Mouse (Mus musculus): ENCODE data around the gene Nsun4. TPM values are rescaled to one million over a fixed set of nuclear protein-coding genes. Genes with fewer than 3 reads are reported as not detected.

The Nsun4 gene
- polyA plus RNA-seq, 2 experiments: 4.4 to 7.0 TPM

GRCm38 (mm10) chr4:115995376-115995730 is 58.3 kb downstream of the Nsun4 start:
- H3K9me3 ChIP-seq (ENCODE audit: control insufficient read depth, low read length): no peaks in the 10 kb centered on the region
- H3K4me3 ChIP-seq (ENCODE audit: insufficient read depth in 1 of 2, low read depth in 2 of 2, low read length in 2 of 2): no peak overlapping the region
- no peak overlapping the region for H3K9ac ChIP-seq (replicated peaks)
- H3K27ac ChIP-seq: no peak overlapping the region
- 51% methylated on average over 2 of the region's 2 CpGs for WGBS (ENCODE audit: insufficient replicate concordance)
- no peaks in the 10 kb centered on the region for H3K27me3 ChIP-seq (ENCODE audit: control insufficient read depth, insufficient read depth, low read length)
- no peaks in the 10 kb centered on the region; a peak in 1 of 4 replicates for H3K4me1 ChIP-seq (replicated peaks; ENCODE audit: control insufficient read depth in 2 of 2, insufficient read depth in 2 of 2, low read length in 1 of 2)
- DNase-seq (ENCODE audit: low read depth in 3 of 3, low spot score in 3 of 3) (no peak), ATAC-seq (ENCODE audit: insufficient read depth) (no peak)
- H3K36me3 ChIP-seq (replicated peaks; ENCODE audit: control insufficient read depth, insufficient read depth, low read depth): no peaks in the 10 kb centered on the region
- no peak overlapping the region for H3K4me2 ChIP-seq (ENCODE audit: low read depth)
- TF ChIP-seq CTCF (IDR thresholded peaks at IDR 0.05; ENCODE audit: low read depth) (no peak), EP300 (IDR thresholded peaks at IDR 0.05; ENCODE audit: low read depth) (no peak)

DNA sequence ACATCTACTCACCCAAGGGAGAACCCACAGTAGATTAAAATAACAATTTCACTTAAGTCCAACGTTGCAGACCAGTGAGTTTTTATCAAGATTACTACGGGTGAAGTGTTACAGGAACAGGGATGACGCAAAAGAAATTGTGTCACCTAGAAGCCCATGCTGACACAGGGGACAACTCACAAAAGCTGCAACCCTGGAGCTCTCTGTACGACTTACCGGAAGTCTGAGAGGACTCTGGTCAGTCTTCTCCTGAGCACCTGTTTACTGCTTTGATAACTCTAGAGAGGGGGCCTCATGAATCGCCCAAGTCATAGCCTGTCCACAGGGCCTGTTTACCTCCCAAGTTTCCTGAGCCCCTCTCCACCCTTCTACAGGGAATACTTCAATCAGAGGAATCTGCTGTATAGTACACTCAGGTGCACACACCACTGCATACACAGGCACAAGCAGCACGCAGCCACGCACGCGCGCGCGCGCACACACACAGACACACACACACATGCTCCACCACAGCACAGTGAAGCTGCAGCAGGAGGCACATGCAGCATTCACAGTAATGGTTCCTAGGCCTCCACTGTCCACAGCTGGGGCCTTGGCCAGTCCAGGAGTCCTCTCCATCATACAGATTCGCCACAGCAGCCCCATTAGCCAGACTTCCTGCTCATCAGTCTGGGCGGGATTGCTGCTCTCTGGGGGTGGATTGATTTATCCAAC is 58.9 kb downstream of the Nsun4 start:
- Histone ChIP-seq H3K9me3 (ENCODE audit: control insufficient read depth, low read length) (no peaks in the 10 kb centered on the region), H3K9ac (replicated peaks) (no peak overlapping the region), H3K4me2 (ENCODE audit: low read depth) (no peak overlapping the region), H3K36me3 (replicated peaks; ENCODE audit: control insufficient read depth, insufficient read depth, low read depth) (no peaks in the 10 kb centered on the region), H3K27ac (no peak overlapping the region), H3K27me3 (ENCODE audit: control insufficient read depth, insufficient read depth, low read length) (no peaks in the 10 kb centered on the region), H3K4me1 (replicated peaks; ENCODE audit: control insufficient read depth in 2 of 2, insufficient read depth in 2 of 2, low read length in 1 of 2) (no peaks in the 10 kb centered on the region), H3K4me3 (ENCODE audit: insufficient read depth in 1 of 2, low read depth in 2 of 2, low read length in 2 of 2) (no peak overlapping the region)
- TF ChIP-seq EP300 (IDR thresholded peaks at IDR 0.05; ENCODE audit: low read depth) (no peak), CTCF (IDR thresholded peaks at IDR 0.05; ENCODE audit: low read depth) (no peak)
- no peak for DNase-seq (ENCODE audit: low read depth in 3 of 3, low spot score in 3 of 3)
- WGBS (ENCODE audit: insufficient replicate concordance): 73% methylated on average over 16 of the region's 16 CpGs
- ATAC-seq (ENCODE audit: insufficient read depth): no peak

DNA sequence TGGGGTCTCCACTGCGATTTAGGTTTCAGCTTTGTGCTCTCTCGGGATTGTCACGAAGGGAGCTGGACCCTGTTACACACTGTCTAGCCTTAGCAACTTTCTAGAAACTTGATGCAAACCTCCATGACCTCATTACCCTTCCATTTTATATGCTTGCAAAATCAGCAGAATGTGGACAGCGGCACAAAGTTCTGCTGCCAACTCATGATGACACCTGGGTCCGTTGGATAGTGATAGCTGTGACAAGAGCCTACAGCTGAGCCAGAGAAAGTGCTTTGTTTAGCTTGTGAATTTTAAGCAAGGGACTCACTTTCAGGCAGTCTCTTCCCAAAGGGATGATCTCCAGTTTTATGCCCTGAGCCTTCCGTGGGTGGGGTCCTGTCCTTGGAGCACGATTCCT is 64.3 kb downstream of the Nsun4 start:
- Histone ChIP-seq H3K4me1 (replicated peaks; ENCODE audit: control insufficient read depth in 2 of 2, insufficient read depth in 2 of 2, low read length in 1 of 2) (peaks cover 0 to 3% of the 10 kb centered on the region in 2 experiments; a peak in 2 of 4 replicates), H3K27me3 (ENCODE audit: control insufficient read depth, insufficient read depth, low read length) (no peaks in the 10 kb centered on the region), H3K4me3 (ENCODE audit: insufficient read depth in 1 of 2, low read depth in 2 of 2, low read length in 2 of 2) (no peak overlapping the region), H3K9me3 (ENCODE audit: control insufficient read depth, low read length) (no peaks in the 10 kb centered on the region), H3K27ac (no peak overlapping the region), H3K36me3 (replicated peaks; ENCODE audit: control insufficient read depth, insufficient read depth, low read depth) (no peaks in the 10 kb centered on the region), H3K9ac (replicated peaks) (no peak overlapping the region), H3K4me2 (ENCODE audit: low read depth) (no peak overlapping the region)
- WGBS (ENCODE audit: insufficient replicate concordance): 62% methylated on average over 7 of the region's 7 CpGs
- no peak for TF ChIP-seq CTCF (IDR thresholded peaks at IDR 0.05; ENCODE audit: low read depth)
- no peak for TF ChIP-seq EP300 (IDR thresholded peaks at IDR 0.05; ENCODE audit: low read depth)
- DNase-seq (ENCODE audit: low read depth in 3 of 3, low spot score in 3 of 3): no peak
- no peak for ATAC-seq (ENCODE audit: insufficient read depth)

GRCm38 (mm10) chr4:115987858-115988530 is 65.7 kb downstream of the Nsun4 start:
- DNase-seq (ENCODE audit: low read depth in 3 of 3, low spot score in 3 of 3) (no peak), ATAC-seq (ENCODE audit: insufficient read depth) (no peak)
- no peaks in the 10 kb centered on the region for H3K36me3 ChIP-seq (replicated peaks; ENCODE audit: control insufficient read depth, insufficient read depth, low read depth)
- TF ChIP-seq CTCF (IDR thresholded peaks at IDR 0.05; ENCODE audit: low read depth): no peak
- no peak for TF ChIP-seq EP300 (IDR thresholded peaks at IDR 0.05; ENCODE audit: low read depth)
- H3K27me3 ChIP-seq (ENCODE audit: control insufficient read depth, insufficient read depth, low read length): no peaks in the 10 kb centered on the region
- H3K4me2 ChIP-seq (ENCODE audit: low read depth): no peak overlapping the region
- WGBS (ENCODE audit: insufficient replicate concordance): 59% methylated on average over 5 of the region's 5 CpGs
- H3K9ac ChIP-seq (replicated peaks): no peak overlapping the region
- H3K4me1 ChIP-seq (replicated peaks; ENCODE audit: control insufficient read depth in 2 of 2, insufficient read depth in 2 of 2, low read length in 1 of 2): peaks cover 0 to 3% of the 10 kb centered on the region in 2 experiments; a peak in 2 of 4 replicates
- no peak overlapping the region for H3K4me3 ChIP-seq (ENCODE audit: insufficient read depth in 1 of 2, low read depth in 2 of 2, low read length in 2 of 2)
- no peaks in the 10 kb centered on the region for H3K9me3 ChIP-seq (ENCODE audit: control insufficient read depth, low read length)
- H3K27ac ChIP-seq: no peak overlapping the region

DNA sequence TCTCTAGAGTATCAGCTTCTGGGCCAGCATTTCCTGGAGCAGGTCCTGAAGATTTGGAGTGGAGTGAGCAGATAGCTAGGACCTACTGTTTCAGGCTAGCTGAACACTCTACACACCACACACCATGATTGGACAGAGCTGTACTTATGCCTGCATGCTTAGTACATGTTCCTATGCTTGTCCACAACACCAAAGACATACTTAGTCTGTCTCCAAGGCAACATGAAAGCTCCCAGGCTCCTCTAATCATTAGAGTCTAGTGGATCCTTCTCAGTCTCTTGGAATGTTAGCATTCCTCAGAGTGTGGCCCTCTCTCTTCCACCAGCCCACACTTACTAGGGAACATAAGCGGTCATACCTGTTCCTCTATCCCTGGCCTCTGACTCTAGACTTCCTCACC is 66.2 kb downstream of the Nsun4 start:
- no peak for DNase-seq (ENCODE audit: low read depth in 3 of 3, low spot score in 3 of 3)
- Histone ChIP-seq H3K4me2 (ENCODE audit: low read depth) (no peak overlapping the region), H3K9me3 (ENCODE audit: control insufficient read depth, low read length) (no peaks in the 10 kb centered on the region), H3K9ac (replicated peaks) (no peak overlapping the region), H3K4me3 (ENCODE audit: insufficient read depth in 1 of 2, low read depth in 2 of 2, low read length in 2 of 2) (no peak overlapping the region), H3K36me3 (replicated peaks; ENCODE audit: control insufficient read depth, insufficient read depth, low read depth) (no peaks in the 10 kb centered on the region), H3K4me1 (replicated peaks; ENCODE audit: control insufficient read depth in 2 of 2, insufficient read depth in 2 of 2, low read length in 1 of 2) (peaks cover 0 to 3% of the 10 kb centered on the region in 2 experiments; a peak in 2 of 4 replicates), H3K27ac (no peak overlapping the region), H3K27me3 (ENCODE audit: control insufficient read depth, insufficient read depth, low read length) (no peaks in the 10 kb centered on the region)
- WGBS (ENCODE audit: insufficient replicate concordance): 72% methylated on average over 1 of the region's 1 CpGs
- ATAC-seq (ENCODE audit: insufficient read depth): no peak
- no peak for TF ChIP-seq CTCF (IDR thresholded peaks at IDR 0.05; ENCODE audit: low read depth)
- no peak for TF ChIP-seq EP300 (IDR thresholded peaks at IDR 0.05; ENCODE audit: low read depth)

All from liver, embryonic 14.5 days (tissue).